ENCODE assay signal across 11 mouse cellular contexts in genomic region chr4:88523241-88523640, GRCm38 (mm10). TPM values are rescaled to one million over a fixed set of nuclear protein-coding genes. Genes with fewer than 3 reads are reported as not detected.
DNase-seq lines count a peak whose midpoint lies in the region; TF ChIP-seq lines count a peak whose summit lies in the region.
"Had no signal": no experiment of that assay in that cellular context is flagged by ENCODE, and none has a peak within 500 bp of the region (broad histone marks: within the 10 kb centered on the region; RNA-seq: fewer than 3 reads in every experiment).

No protein-coding gene starts in this region.

- peak; percentile 77 for TF ChIP-seq CTCF in layer of hippocampus, adult 2 months (conservative IDR thresholded peaks at IDR 0.05)

- no peak overlapping the region for H3K4me3 ChIP-seq in layer of hippocampus, adult 2 months
- H3K4me3 ChIP-seq: midbrain, embryonic 12.5 days had no signal

- DNase-seq in adrenal gland, postnatal 10 days, result peak; percentile 64
- DNase-seq in adrenal gland, postnatal 25 days, result no peak
- no peak for DNase-seq in layer of hippocampus, adult 2 months (ENCODE audit: low spot score in 2 of 2)
- DNase-seq in layer of hippocampus, postnatal 25 days (ENCODE audit: extremely low spot score in 1 of 2, low spot score in 1 of 2), result no peak
- DNase-seq in embryo, embryonic 10 days (ENCODE audit: low spot score), result peak; percentile 39
- peak; percentile 49 for DNase-seq in lung, postnatal 36 days
- DNase-seq in ovary, postnatal 10 days (ENCODE audit: low spot score), result no peak
- no peak for DNase-seq in right cerebral cortex, postnatal 14 days
- DNase-seq: gastrocnemius, postnatal 25 days had no signal

- H3K27ac ChIP-seq in layer of hippocampus, adult 2 months, result no peak overlapping the region
- H3K27ac ChIP-seq: midbrain, embryonic 12.5 days had no signal

RNA-seq across cellular contexts. Expression of gene Ifnb1, which starts 0.7 kb away (rescaled TPM):
- total RNA-seq in adrenal gland, postnatal 10 days (2021), result not detected
- total RNA-seq in adrenal gland, postnatal 25 days (2021), result not detected in 2 replicates
- not detected for total RNA-seq in layer of hippocampus, adult 2 months (2021)
- not detected for total RNA-seq in layer of hippocampus, postnatal 25 days (2021)
- total RNA-seq: gastrocnemius, postnatal 25 days; left cerebral cortex, adult 18-20 months had no signal

RNA-seq across cellular contexts. Expression of gene Ifna15, which starts 34.8 kb away (rescaled TPM):
- not detected for total RNA-seq in adrenal gland, postnatal 10 days (2021)
- total RNA-seq in adrenal gland, postnatal 25 days (2021), result not detected in 2 replicates
- not detected for total RNA-seq in layer of hippocampus, adult 2 months (2021)
- not detected for total RNA-seq in layer of hippocampus, postnatal 25 days (2021)
- total RNA-seq: gastrocnemius, postnatal 25 days; left cerebral cortex, adult 18-20 months had no signal

RNA-seq across cellular contexts. Expression of gene Ifna14, which starts 48.4 kb away (rescaled TPM):
- not detected for total RNA-seq in adrenal gland, postnatal 10 days (2021)
- total RNA-seq in adrenal gland, postnatal 25 days (2021), result not detected in 2 replicates
- total RNA-seq in layer of hippocampus, adult 2 months (2021), result not detected
- total RNA-seq in layer of hippocampus, postnatal 25 days (2021), result not detected
- total RNA-seq: gastrocnemius, postnatal 25 days; left cerebral cortex, adult 18-20 months had no signal

Comparison
In these comparisons a context has a peak if more than half of its experiments do, and no peak if none do; other contexts are left out.
1. DNase-seq: peak in adrenal gland, postnatal 10 days (single experiment), embryo, embryonic 10 days (single experiment) and lung, postnatal 36 days (single experiment); none in adrenal gland, postnatal 25 days (single experiment), layer of hippocampus, adult 2 months (0 of 2), layer of hippocampus, postnatal 25 days (0 of 2), ovary, postnatal 10 days (single experiment) and right cerebral cortex, postnatal 14 days (single experiment).